10 mouse cellular contexts compared by ENCODE assay signal in the genomic region with DNA sequence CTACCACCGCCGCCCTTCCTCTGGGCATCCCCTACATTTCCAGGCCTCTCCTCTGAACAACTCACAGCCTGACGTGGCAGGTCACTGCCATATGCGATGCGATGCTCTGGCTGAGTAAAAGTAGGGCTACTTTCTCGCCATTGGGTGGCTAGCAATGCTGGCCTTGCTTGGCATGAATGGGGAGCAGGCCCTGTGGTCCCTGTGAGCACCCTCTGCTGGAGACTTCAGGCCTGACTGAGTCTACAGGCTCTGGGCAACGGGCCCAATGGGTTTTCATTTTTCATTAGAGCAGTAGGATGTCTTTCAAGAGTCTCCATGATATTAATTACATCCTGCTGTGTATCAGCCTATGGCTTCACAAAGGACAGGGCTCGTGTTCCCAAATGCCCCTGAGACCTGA. TPM values are rescaled to one million over a fixed set of nuclear protein-coding genes. Genes with fewer than 3 reads are reported as not detected.
DNase-seq lines count a peak whose midpoint lies in the region; ATAC-seq and TF ChIP-seq lines count a peak whose summit lies in the region.
"Had no signal": no experiment of that assay in that cellular context is flagged by ENCODE, and none has a peak within 500 bp of the region (broad histone marks: within the 10 kb centered on the region; RNA-seq: fewer than 3 reads in every experiment).

No protein-coding gene starts in this region.

- no peak overlapping the region for H3K9ac ChIP-seq in kidney, embryonic 14.5 days (ENCODE audit: low read depth, low read length)
- H3K9ac ChIP-seq in ES-E14 (ENCODE audit: insufficient read depth, low read depth, low read length, poor library complexity, severe bottlenecking): 0 out of 2 replicates have a peak overlapping the region, but pooled peaks have one; percentile 34
- H3K9ac ChIP-seq: embryonic facial prominence, embryonic 12.5 days; lung, embryonic 15.5 days had no signal

- no peak overlapping the region for H3K4me2 ChIP-seq in kidney, embryonic 14.5 days (replicated peaks; ENCODE audit: low read depth, low read length)
- H3K4me2 ChIP-seq: embryonic facial prominence, embryonic 12.5 days; lung, embryonic 15.5 days had no signal

- H3K27me3 ChIP-seq in kidney, embryonic 14.5 days (ENCODE audit: control insufficient read depth, insufficient read depth, low read length): no peaks in the 10 kb centered on the region
- H3K27me3 ChIP-seq: embryonic facial prominence, embryonic 12.5 days; lung, embryonic 15.5 days had no signal

- in situ Hi-C loops in ES-E14 (cut with MboI; ENCODE audit: low sequenced_read_pairs in 2 of 2, unreplicated experiment in 2 of 2): no loop called here

- DNase-seq in kidney, adult 18-20 months: peak; percentile 68
- DNase-seq in ES-E14 (ENCODE audit: low read depth, low spot score): peak; percentile 39
- DNase-seq in adrenal gland, postnatal 4 days (ENCODE audit: low spot score in 2 of 2): peak; percentile 8 to 29
- peak; percentile 4 for DNase-seq in fibroblast of lung, adult 2 months (ENCODE audit: low read depth)
- peak; percentile 14 to 42 for DNase-seq in layer of hippocampus, adult 8-10 months (ENCODE audit: low spot score in 2 of 2)
- peak; percentile 6 for DNase-seq in ovary, adult 18-20 months (ENCODE audit: low spot score)

- 28% methylated on average over 8 of the region's 8 CpGs for WGBS in kidney, embryonic 14.5 days

- no peaks in the 10 kb centered on the region for H3K4me1 ChIP-seq in kidney, embryonic 14.5 days (ENCODE audit: control insufficient read depth, insufficient read depth, low read length)
- H3K4me1 ChIP-seq in ES-E14 (ENCODE audit: control insufficient read depth in 2 of 2, insufficient read depth in 2 of 2, low read length in 2 of 2, poor library complexity in 1 of 2): no peaks in the 10 kb centered on the region; a peak in 1 of 4 replicates
- H3K4me1 ChIP-seq: embryonic facial prominence, embryonic 12.5 days; lung, embryonic 15.5 days had no signal

- H3K27ac ChIP-seq in kidney, embryonic 14.5 days (ENCODE audit: low read depth, low read length): no peak overlapping the region
- H3K27ac ChIP-seq in ES-E14 (ENCODE audit: insufficient read depth, low read depth, low read length, poor library complexity, severe bottlenecking): no peak overlapping the region
- H3K27ac ChIP-seq: embryonic facial prominence, embryonic 12.5 days; lung, embryonic 15.5 days had no signal

- no peak for ATAC-seq in kidney, embryonic 14.5 days (ENCODE audit: low FRiP score, low TSS enrichment)
- no peak for ATAC-seq in monocyte, adult 5-6 weeks (replicated peaks; ENCODE audit: insufficient number of reproducible peaks, low FRiP score, low TSS enrichment, poor library complexity, severe bottlenecking)

- no peaks in the 10 kb centered on the region for H3K36me3 ChIP-seq in kidney, embryonic 14.5 days (ENCODE audit: control insufficient read depth, insufficient read depth, low read length)
- H3K36me3 ChIP-seq in ES-E14 (ENCODE audit: control insufficient read depth, insufficient read depth, low read length, poor library complexity, severe bottlenecking): no peaks in the 10 kb centered on the region
- H3K36me3 ChIP-seq: embryonic facial prominence, embryonic 12.5 days; lung, embryonic 15.5 days had no signal

- H3K4me3 ChIP-seq in kidney, embryonic 14.5 days (ENCODE audit: low read length): no peak overlapping the region
- peak overlapping the region; percentile 52 to 70; a peak in 3 of 4 replicates for H3K4me3 ChIP-seq in ES-E14 (ENCODE audit: insufficient read depth in 1 of 2, low read depth in 1 of 2, low read length in 2 of 2, poor library complexity in 1 of 2, severe bottlenecking in 1 of 2)
- H3K4me3 ChIP-seq: embryonic facial prominence, embryonic 12.5 days; lung, embryonic 15.5 days had no signal

- H3K9me3 ChIP-seq in kidney, embryonic 14.5 days (ENCODE audit: control insufficient read depth, low read length): no peaks in the 10 kb centered on the region
- no peaks in the 10 kb centered on the region for H3K9me3 ChIP-seq in ES-E14 (ENCODE audit: control insufficient read depth, insufficient read depth, low read depth, low read length)
- H3K9me3 ChIP-seq: embryonic facial prominence, embryonic 12.5 days; lung, embryonic 15.5 days had no signal

TF ChIP-seq in ES-E14, 5 proteins besides CTCF, POLR2A, EP300 and RAD21:
- TF ChIP-seq ZC3H11A (IDR thresholded peaks at IDR 0.05; ENCODE audit: borderline replicate concordance, low read depth, low read length) (peak; percentile 41; the same call in 1 of the 2 replicates), ZNF384 (IDR thresholded peaks at IDR 0.05; ENCODE audit: low read depth, low read length) (no peak), HCFC1 (IDR thresholded peaks at IDR 0.05; ENCODE audit: borderline replicate concordance, insufficient read depth, low read length) (no peak), CHD2 (IDR thresholded peaks at IDR 0.05; ENCODE audit: low read depth, low read length) (no peak), MAFK (IDR thresholded peaks at IDR 0.05; ENCODE audit: insufficient read depth, low read depth, low read length) (no peak)

RNA-seq across cellular contexts. Expression of gene Zfp710, which starts 30.1 kb away (rescaled TPM):
- polyA plus RNA-seq in kidney, embryonic 14.5 days (2014; fragmentation: Nextera tagmentation; extraction: Ambion mirVana): 23.6 and 25.7 TPM in 2 replicates
- 39.8 and 54.2 TPM in 2 replicates for total RNA-seq in ES-E14 (2012; rRNA removed)
- total RNA-seq in adrenal gland, postnatal 4 days (2021): 10 to 100 TPM; 25.2 to 25.5 TPM
- 10 to 100 TPM; 24.3 to 30.2 (median 26.0) TPM for total RNA-seq in layer of hippocampus, adult 8-10 months (2022)
- total RNA-seq in monocyte, adult 5-6 weeks (2017): 55.9 to 77.3 TPM (median 60.7 TPM) in 3 replicates

RNA-seq across cellular contexts. Expression of gene Arpin, which starts 59.3 kb away (rescaled TPM):
- polyA plus RNA-seq in kidney, embryonic 14.5 days (2014; fragmentation: Nextera tagmentation; extraction: Ambion mirVana): 28.5 and 35.5 TPM in 2 replicates
- 2.3 and 3.9 TPM in 2 replicates for total RNA-seq in ES-E14 (2012; rRNA removed)
- 10 to 100 TPM; 26.0 to 29.6 TPM for total RNA-seq in adrenal gland, postnatal 4 days (2021)
- 10 to 100 TPM; 12.5 to 17.1 (median 15.3) TPM for total RNA-seq in layer of hippocampus, adult 8-10 months (2022)
- 0.58 to 3.0 TPM (median 0.75 TPM) in 3 replicates for total RNA-seq in monocyte, adult 5-6 weeks (2017)

Comparison
In these comparisons a context has a peak if more than half of its experiments do, and no peak if none do; other contexts are left out.
1. DNase-seq: peak in every context shown above with its lines; median percentile 68 in kidney, adult 18-20 months; 39 in ES-E14; 28 in layer of hippocampus, adult 8-10 months; 18 in adrenal gland, postnatal 4 days; 6 in ovary, adult 18-20 months; 4 in fibroblast of lung, adult 2 months.